Mouse (Mus musculus) G1E (cell line): ENCODE data around the gene Kcnk15. TPM values are rescaled to one million over a fixed set of nuclear protein-coding genes. Genes with fewer than 3 reads are reported as not detected.

ENCODE experiments used
- ATAC-seq: 2 replicates; pipeline ENCODE4 v1.8.0; 2016; ENCODE audit warnings: mild to moderate bottlenecking; ENCODE audit not compliant: insufficient number of reproducible peaks, poor library complexity, low FRiP score, severe bottlenecking; ENCODE audit errors: extremely low read depth
- DNase-seq: peaks from one replicate; pipeline ENCODE4 v3.0.0; 2012; ENCODE audit warnings: low spot score
- H3K27me3 ChIP-seq: 2 replicates; pipeline ENCODE4 v1.6.1; 2012; ENCODE audit warnings: mild to moderate bottlenecking, low read length, inconsistent platforms; ENCODE audit not compliant: insufficient read depth
- H3K36me3 ChIP-seq: replicated peaks from 2 replicates; pipeline ENCODE3; 2012; ENCODE audit warnings: mild to moderate bottlenecking, inconsistent platforms
- H3K4me1 ChIP-seq: 2 replicates; pipeline ENCODE4 v1.6.1; 2012; ENCODE audit warnings: low read depth, low read length, inconsistent platforms, mixed read lengths; ENCODE audit not compliant: insufficient read depth
- H3K4me3 ChIP-seq: 2 replicates; pipeline ENCODE4 v1.5.1; 2012; ENCODE audit warnings: low read depth, mild to moderate bottlenecking, inconsistent platforms, low read length, moderate library complexity, mixed read lengths
- H3K9me3 ChIP-seq: replicated peaks from 2 replicates; pipeline ENCODE4 v1.6.1; 2012; ENCODE audit warnings: inconsistent platforms
- CTCF ChIP-seq: IDR thresholded peaks from 2 replicates; pipeline ENCODE4 v1.5.1; 2012; ENCODE audit warnings: low read depth, low read length, inconsistent platforms, mixed read lengths
- GATA1 ChIP-seq: IDR thresholded peaks from 2 replicates; pipeline ENCODE4 v1.6.1; 2012; ENCODE audit warnings: borderline replicate concordance, low read length, inconsistent platforms, mixed read lengths
- GATA2 ChIP-seq: IDR thresholded peaks from 2 replicates; pipeline ENCODE4 v1.6.1; 2012; ENCODE audit warnings: low read depth, low read length, inconsistent platforms, borderline replicate concordance
- POLR2AphosphoS5 ChIP-seq: IDR thresholded peaks from 2 replicates; pipeline ENCODE4 v1.6.1; 2012; ENCODE audit warnings: low read depth, low read length, inconsistent platforms; ENCODE audit not compliant: insufficient replicate concordance
- TAL1 ChIP-seq: conservative IDR thresholded peaks from 2 replicates; pipeline ENCODE4 v1.6.1; 2012; ENCODE audit warnings: low read depth, low read length, inconsistent platforms, mixed read lengths
- polyA plus RNA-seq: library from polyadenylated mRNA; stranded (reverse); fragments of >175 nt; gene quantifications from 2 replicates; pipeline ENCODE4 v1.2.3, GENCODE M21; 2012
- total RNA-seq, 2 experiments: library from RNA; stranded (forward) in 1 of 2; stranded (reverse) in 1 of 2; fragments of 200-1000 nt in 1 of 2; fragments of >200 nt in 1 of 2; fragmentation: Nextera tagmentation in 1 of 2; gene quantifications; 2 replicates each; pipeline ENCODE4 v1.2.3; 2014 to 2017

Kcnk15 gene
- total and polyA plus RNA-seq, 3 experiments = not detected

DNA sequence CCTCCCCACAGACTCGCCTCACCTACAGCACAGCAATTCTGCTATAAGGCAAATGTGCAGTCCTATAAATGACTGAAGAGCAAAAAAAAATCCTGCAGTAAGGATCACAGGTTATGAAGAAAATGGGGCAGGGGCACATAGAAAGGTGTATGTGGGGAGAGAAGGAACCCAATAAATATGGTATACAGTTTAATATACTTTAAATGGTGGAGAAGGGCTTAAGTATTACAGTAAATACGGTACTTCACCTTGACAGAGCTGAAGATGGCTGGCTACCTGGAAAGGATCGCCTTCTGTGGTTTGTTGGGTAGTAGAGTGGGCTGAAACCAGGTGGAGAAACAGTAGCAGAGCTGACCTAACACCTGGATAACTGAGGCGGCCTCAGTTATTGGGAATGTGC lies 17.8 kb downstream of the Kcnk15 start:
- H3K36me3 ChIP-seq = no peaks in the 10 kb centered on the region
- ATAC-seq (no peak), DNase-seq (no peak)
- H3K4me3 ChIP-seq = no peak overlapping the region
- H3K9me3 ChIP-seq = no peaks in the 10 kb centered on the region
- no peaks in the 10 kb centered on the region for H3K4me1 ChIP-seq
- TF ChIP-seq GATA1 (no peak), TAL1 (no peak), POLR2AphosphoS5 (no peak), CTCF (no peak), GATA2 (no peak)
- no peaks in the 10 kb centered on the region for H3K27me3 ChIP-seq

DNA sequence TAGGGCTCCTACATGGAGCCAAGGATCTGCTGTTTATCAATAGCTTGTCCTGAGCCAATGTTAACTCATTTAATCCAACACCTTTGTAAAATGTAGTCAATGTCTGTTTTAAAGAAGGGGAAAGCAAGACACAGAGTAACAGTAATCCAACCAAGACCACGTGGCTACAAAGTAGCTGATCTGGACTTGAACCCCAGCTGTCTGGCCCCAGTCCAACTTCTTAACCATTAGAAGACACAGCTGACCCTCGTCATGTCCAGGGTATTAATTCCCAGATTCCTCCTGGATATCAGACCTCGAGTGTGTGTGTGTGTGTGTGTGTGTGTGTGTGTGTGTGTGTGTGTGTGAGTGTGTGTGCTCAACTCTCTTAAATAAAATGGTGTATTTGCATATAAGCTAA lies 18.5 kb downstream of the Kcnk15 start:
- DNase-seq = no peak
- ATAC-seq = no peak
- no peak for TF ChIP-seq TAL1
- no peak for TF ChIP-seq POLR2AphosphoS5
- TF ChIP-seq GATA1 = no peak
- TF ChIP-seq CTCF = no peak
- H3K4me3 ChIP-seq = no peak overlapping the region
- H3K36me3 ChIP-seq = no peaks in the 10 kb centered on the region
- no peaks in the 10 kb centered on the region; the same call in 1 of the 2 replicates for H3K27me3 ChIP-seq
- H3K4me1 ChIP-seq = no peaks in the 10 kb centered on the region
- H3K9me3 ChIP-seq = no peaks in the 10 kb centered on the region

GRCm38 (mm10) chr2:163874877-163875276 lies 21.4 kb downstream of the Kcnk15 start:
- H3K4me3 ChIP-seq = no peak overlapping the region
- no peak for DNase-seq
- H3K9me3 ChIP-seq = no peaks in the 10 kb centered on the region
- no peaks in the 10 kb centered on the region; the same call in 1 of the 2 replicates for H3K27me3 ChIP-seq
- H3K36me3 ChIP-seq = no peaks in the 10 kb centered on the region
- no peaks in the 10 kb centered on the region for H3K4me1 ChIP-seq
- TF ChIP-seq POLR2AphosphoS5 (no peak), GATA2 (no peak), CTCF (no peak), TAL1 (no peak), GATA1 (no peak)
- ATAC-seq = no peak

GRCm38 (mm10) chr2:163875484-163875883 lies 22.0 kb downstream of the Kcnk15 start:
- ATAC-seq (no peak), DNase-seq (no peak)
- TF ChIP-seq CTCF (no peak), GATA2 (no peak), POLR2AphosphoS5 (no peak), GATA1 (no peak), TAL1 (no peak)
- H3K9me3 ChIP-seq = no peaks in the 10 kb centered on the region
- no peaks in the 10 kb centered on the region for H3K4me1 ChIP-seq
- no peaks in the 10 kb centered on the region; the same call in 1 of the 2 replicates for H3K27me3 ChIP-seq
- H3K4me3 ChIP-seq = no peak overlapping the region
- no peaks in the 10 kb centered on the region for H3K36me3 ChIP-seq

- H3K9me3 ChIP-seq = no peaks in the 10 kb centered on the region
- TF ChIP-seq TAL1 (no peak), GATA1 (no peak), CTCF (no peak), GATA2 (no peak), POLR2AphosphoS5 (no peak)
- no peak for DNase-seq
- H3K4me3 ChIP-seq = no peak overlapping the region
- no peaks in the 10 kb centered on the region for H3K4me1 ChIP-seq
- ATAC-seq = no peak
- H3K36me3 ChIP-seq = no peaks in the 10 kb centered on the region
- no peaks in the 10 kb centered on the region; the same call in 1 of the 2 replicates for H3K27me3 ChIP-seq
Observed at GRCm38 (mm10) chr2:163876830-163877498, 23.5 kb downstream of the Kcnk15 start.

- Histone ChIP-seq H3K27me3 (no peaks in the 10 kb centered on the region; the same call in 1 of the 2 replicates), H3K36me3 (no peaks in the 10 kb centered on the region), H3K4me1 (no peaks in the 10 kb centered on the region), H3K4me3 (no peak overlapping the region), H3K9me3 (no peaks in the 10 kb centered on the region)
- TF ChIP-seq POLR2AphosphoS5 = no peak
- TF ChIP-seq GATA1 = no peak
- no peak for TF ChIP-seq TAL1
- TF ChIP-seq CTCF = no peak
- TF ChIP-seq GATA2 = no peak
- DNase-seq (no peak), ATAC-seq (no peak)
Observed at GRCm38 (mm10) chr2:163880891-163881290, 27.4 kb downstream of the Kcnk15 start.
